Mouse (Mus musculus) midbrain, embryonic 14.5 days (tissue): ENCODE data around the gene Tbx3. TPM values are rescaled to one million over a fixed set of nuclear protein-coding genes. Genes with fewer than 3 reads are reported as not detected.

Source experiments
- ATAC-seq: fragments of 200-750 bp; cut with Nextera tagmentation; 2 replicates; pipeline ENCODE4 v1.8.0; 2017; ENCODE audit warnings: moderate number of reproducible peaks, moderate library complexity; ENCODE audit not compliant: low FRiP score, low TSS enrichment
- DNase-seq: peaks from one replicate; pipeline ENCODE4 v3.0.0-alpha.2; 2015
- H3K27ac ChIP-seq: fragments of 300-500 bp; sonication (generic); replicated peaks from 2 replicates; pipeline ENCODE4 v1.5.1; 2014; ENCODE audit warnings: mild to moderate bottlenecking, low read depth, low read length, moderate library complexity
- H3K27me3 ChIP-seq: fragments of 300-500 bp; sonication (generic); 2 replicates; pipeline ENCODE4 v1.6.1; 2014; ENCODE audit warnings: low read length, control low read depth, mixed read lengths; ENCODE audit not compliant: control insufficient read depth, insufficient read depth
- H3K36me3 ChIP-seq: fragments of 300-500 bp; sonication (generic); 2 replicates; pipeline ENCODE4 v1.6.1; 2014; ENCODE audit warnings: low read length, control low read depth; ENCODE audit not compliant: control insufficient read depth, insufficient read depth
- H3K4me1 ChIP-seq: fragments of 300-500 bp; sonication (generic); 2 replicates; pipeline ENCODE4 v1.6.1; 2014; ENCODE audit warnings: mild to moderate bottlenecking, antibody characterized with exemption, low read length, control low read depth; ENCODE audit not compliant: control insufficient read depth, insufficient read depth
- H3K4me2 ChIP-seq: fragments of 300-500 bp; sonication (generic); 2 replicates; pipeline ENCODE4 v1.6.1; 2014; ENCODE audit warnings: mild to moderate bottlenecking, low read length, moderate library complexity
- H3K4me3 ChIP-seq: fragments of 300-500 bp; sonication (generic); replicated peaks from 2 replicates; pipeline ENCODE4 v1.5.1; 2014; ENCODE audit warnings: low read depth, low read length
- H3K9ac ChIP-seq: fragments of 300-500 bp; sonication (generic); replicated peaks from 2 replicates; pipeline ENCODE4 v1.6.1; 2014; ENCODE audit warnings: mild to moderate bottlenecking, low read length, moderate library complexity
- H3K9me3 ChIP-seq: fragments of 300-500 bp; sonication (generic); 2 replicates; pipeline ENCODE4 v1.6.1; 2016; ENCODE audit warnings: low read length, control low read depth, mixed read lengths; ENCODE audit not compliant: control insufficient read depth
- WGBS: fragments of 180-500 bp; shearing (Covaris S2); extraction: QIAGEN DNeasy Blood & Tissue Kit; methylation state at CpG from one replicate; pipeline ENCODE4 v1.1.7; 2014; 5-methylcytosine and 5-hydroxymethylcytosine counted together
- polyA plus RNA-seq: library from polyadenylated mRNA; unstranded; fragments of >200 nt; fragmentation: Nextera tagmentation; extraction: Ambion mirVana; gene quantifications from 2 replicates; pipeline ENCODE4 v1.2.1, GENCODE M21; 2014

Gene Tbx3
- polyA plus RNA-seq, 1 experiment from 2014 or later, result 2.4 TPM

GRCm38 (mm10) chr5:119634861-119635260 is 35.6 kb upstream of the Tbx3 start:
- DNase-seq, result no peak
- Histone ChIP-seq H3K9me3 (no peaks in the 10 kb centered on the region), H3K4me3 (no peak overlapping the region), H3K27ac (no peak overlapping the region), H3K4me1 (no peaks in the 10 kb centered on the region), H3K9ac (no peak overlapping the region), H3K4me2 (no peak overlapping the region), H3K36me3 (no peaks in the 10 kb centered on the region), H3K27me3 (no peaks in the 10 kb centered on the region)
- WGBS, result 81% methylated on average over 2 of the region's 2 CpGs
- no peak for ATAC-seq

GRCm38 (mm10) chr5:119638300-119638699 is 32.2 kb upstream of the Tbx3 start:
- H3K4me1 ChIP-seq, result no peaks in the 10 kb centered on the region
- no peaks in the 10 kb centered on the region for H3K9me3 ChIP-seq
- no peaks in the 10 kb centered on the region for H3K36me3 ChIP-seq
- WGBS, result 80% methylated on average over 12 of the region's 12 CpGs
- DNase-seq (no peak), ATAC-seq (no peak)
- H3K27ac ChIP-seq, result no peak overlapping the region
- no peaks in the 10 kb centered on the region for H3K27me3 ChIP-seq
- H3K4me3 ChIP-seq, result no peak overlapping the region
- H3K4me2 ChIP-seq, result no peak overlapping the region
- no peak overlapping the region for H3K9ac ChIP-seq

- WGBS, result 70% methylated on average over 9 of the region's 9 CpGs
- Histone ChIP-seq H3K36me3 (no peaks in the 10 kb centered on the region), H3K9ac (no peak overlapping the region), H3K27me3 (no peaks in the 10 kb centered on the region), H3K4me2 (no peak overlapping the region), H3K4me1 (no peaks in the 10 kb centered on the region), H3K9me3 (no peaks in the 10 kb centered on the region), H3K27ac (no peak overlapping the region), H3K4me3 (no peak overlapping the region)
- DNase-seq (no peak), ATAC-seq (no peak)
Observed at GRCm38 (mm10) chr5:119641094-119641493, 29.4 kb upstream of the Tbx3 start.

GRCm38 (mm10) chr5:119641714-119642113 is 28.8 kb upstream of the Tbx3 start:
- Histone ChIP-seq H3K27me3 (no peaks in the 10 kb centered on the region), H3K4me1 (no peaks in the 10 kb centered on the region), H3K4me3 (no peak overlapping the region), H3K9me3 (no peaks in the 10 kb centered on the region), H3K4me2 (no peak overlapping the region), H3K36me3 (no peaks in the 10 kb centered on the region), H3K9ac (no peak overlapping the region), H3K27ac (no peak overlapping the region)
- 29% methylated on average over 3 of the region's 3 CpGs for WGBS
- ATAC-seq (no peak), DNase-seq (no peak)

GRCm38 (mm10) chr5:119646965-119647364 is 23.5 kb upstream of the Tbx3 start:
- Histone ChIP-seq H3K27me3 (0 out of 2 replicates have a peak, but pooled peaks cover 9% of the 10 kb centered on the region), H3K9ac (no peak overlapping the region), H3K4me1 (no peaks in the 10 kb centered on the region), H3K36me3 (no peaks in the 10 kb centered on the region), H3K4me3 (no peak overlapping the region), H3K27ac (no peak overlapping the region), H3K9me3 (no peaks in the 10 kb centered on the region), H3K4me2 (no peak overlapping the region)
- 55% methylated on average over 2 of the region's 2 CpGs for WGBS
- no peak for DNase-seq
- ATAC-seq, result no peak

- H3K9me3 ChIP-seq, result no peaks in the 10 kb centered on the region
- DNase-seq (no peak), ATAC-seq (no peak)
- H3K27me3 ChIP-seq, result peaks cover 43% of the 10 kb centered on the region
- H3K4me1 ChIP-seq, result no peaks in the 10 kb centered on the region
- H3K27ac ChIP-seq, result no peak overlapping the region
- H3K4me3 ChIP-seq, result no peak overlapping the region
- no peaks in the 10 kb centered on the region for H3K36me3 ChIP-seq
- WGBS, result 29% methylated on average over 13 of the region's 13 CpGs
- H3K9ac ChIP-seq, result no peak overlapping the region
- H3K4me2 ChIP-seq, result no peak overlapping the region
Observed at GRCm38 (mm10) chr5:119651135-119651965, 19.1 kb upstream of the Tbx3 start.

- Histone ChIP-seq H3K9me3 (no peaks in the 10 kb centered on the region), H3K4me3 (no peak overlapping the region), H3K36me3 (no peaks in the 10 kb centered on the region), H3K27ac (no peak overlapping the region), H3K4me1 (no peaks in the 10 kb centered on the region), H3K27me3 (peaks cover 88% of the 10 kb centered on the region), H3K9ac (no peak overlapping the region), H3K4me2 (no peak overlapping the region)
- no peak for ATAC-seq
- 6% methylated on average over 7 of the region's 7 CpGs for WGBS
- DNase-seq, result no peak
Observed at GRCm38 (mm10) chr5:119656354-119656753, 14.1 kb upstream of the Tbx3 start.

GRCm38 (mm10) chr5:119656856-119657255 is 13.6 kb upstream of the Tbx3 start:
- DNase-seq (no peak), ATAC-seq (no peak)
- Histone ChIP-seq H3K27ac (no peak overlapping the region), H3K36me3 (no peaks in the 10 kb centered on the region), H3K27me3 (peaks cover 83% of the 10 kb centered on the region), H3K9me3 (no peaks in the 10 kb centered on the region), H3K9ac (no peak overlapping the region), H3K4me2 (no peak overlapping the region), H3K4me1 (no peaks in the 10 kb centered on the region), H3K4me3 (no peak overlapping the region)
- under 1% methylated on average over 21 of the region's 21 CpGs for WGBS

- no peak overlapping the region for H3K4me3 ChIP-seq
- no peak overlapping the region for H3K9ac ChIP-seq
- no peak overlapping the region for H3K27ac ChIP-seq
- no peak overlapping the region for H3K4me2 ChIP-seq
- WGBS, result under 1% methylated on average over 6 of the region's 6 CpGs
- peaks cover 86% of the 10 kb centered on the region for H3K27me3 ChIP-seq
- DNase-seq (no peak), ATAC-seq (no peak)
- H3K4me1 ChIP-seq, result no peaks in the 10 kb centered on the region
- H3K36me3 ChIP-seq, result no peaks in the 10 kb centered on the region
- no peaks in the 10 kb centered on the region for H3K9me3 ChIP-seq
Observed at GRCm38 (mm10) chr5:119657362-119657761, 13.1 kb upstream of the Tbx3 start.
